Mouse (Mus musculus) kidney, embryonic 15.5 days (tissue): Measurements from ENCODE around the gene Vmn2r4. TPM values are rescaled to one million over a fixed set of nuclear protein-coding genes. Genes with fewer than 3 reads are reported as not detected.
"Not testable (repeated sequence)": the region's sequence is repeated elsewhere in the genome, so short reads cannot be mapped to it uniquely, and the experiment has no call there.

ENCODE experiments used
- ATAC-seq: fragments of 200-750 bp; cut with Nextera tagmentation; replicated peaks from 2 replicates; pipeline ENCODE4 v1.8.0; 2017; ENCODE audit warnings: moderate TSS enrichment; ENCODE audit not compliant: low FRiP score
- H3K27ac ChIP-seq: fragments of 300-500 bp; sonication (generic); 2 replicates; pipeline ENCODE4 v1.5.1; 2015; ENCODE audit warnings: mild to moderate bottlenecking, inconsistent platforms
- H3K27me3 ChIP-seq: fragments of 300-500 bp; sonication (generic); 2 replicates; pipeline ENCODE4 v1.6.1; 2015; ENCODE audit warnings: inconsistent platforms
- H3K36me3 ChIP-seq: fragments of 300-500 bp; sonication (generic); 2 replicates; pipeline ENCODE4 v1.6.1; 2015; ENCODE audit warnings: inconsistent platforms
- H3K4me1 ChIP-seq: fragments of 300-500 bp; sonication (generic); 2 replicates; pipeline ENCODE4 v1.6.1; 2015; ENCODE audit warnings: inconsistent platforms
- H3K4me2 ChIP-seq: fragments of 300-500 bp; sonication (generic); 2 replicates; pipeline ENCODE4 v1.6.1; 2015; ENCODE audit warnings: moderate library complexity, mild to moderate bottlenecking, inconsistent platforms
- H3K4me3 ChIP-seq: fragments of 300-500 bp; sonication (generic); replicated peaks from 2 replicates; pipeline ENCODE4 v1.5.1; 2015; ENCODE audit warnings: mild to moderate bottlenecking, inconsistent platforms
- H3K9ac ChIP-seq: fragments of 300-500 bp; sonication (generic); 2 replicates; pipeline ENCODE4 v1.6.1; 2015; ENCODE audit warnings: mild to moderate bottlenecking, inconsistent platforms
- H3K9me3 ChIP-seq: fragments of 300-500 bp; sonication (generic); replicated peaks from 2 replicates; pipeline ENCODE4 v1.6.1; 2016; ENCODE audit warnings: inconsistent platforms
- WGBS: fragments of 180-500 bp; shearing (Covaris S2); methylation state at CpG from one replicate; pipeline ENCODE4 v1.1.7; 2015; ENCODE audit warnings: mixed read lengths; 5-methylcytosine and 5-hydroxymethylcytosine counted together
- polyA plus RNA-seq: library from polyadenylated mRNA; unstranded; fragments of >200 nt; fragmentation: Nextera tagmentation; extraction: Ambion mirVana; gene quantifications from 2 replicates; pipeline ENCODE4 v1.2.1, GENCODE M21; 2015

The Vmn2r4 gene
- not detected in 2 replicates for polyA plus RNA-seq

GRCm38 (mm10) chr3:64415268-64415667, at the start of gene Vmn2r4:
Vmn2r4 (minus strand) TSS chr3:64415368.
- not testable (repeated sequence) for H3K27ac ChIP-seq, H3K4me1 ChIP-seq, H3K36me3 ChIP-seq, H3K9me3 ChIP-seq, H3K27me3 ChIP-seq, ATAC-seq, H3K9ac ChIP-seq, H3K4me2 ChIP-seq, H3K4me3 ChIP-seq
- WGBS: 69% methylated on average over 3 of the region's 3 CpGs

- not testable (repeated sequence) for H3K27me3 ChIP-seq, H3K9ac ChIP-seq, H3K9me3 ChIP-seq, H3K36me3 ChIP-seq, H3K27ac ChIP-seq, H3K4me1 ChIP-seq, ATAC-seq, H3K4me2 ChIP-seq, H3K4me3 ChIP-seq
- 78% methylated on average over 7 of the region's 7 CpGs for WGBS
Observed at GRCm38 (mm10) chr3:64434261-64434660, 19.1 kb upstream of the Vmn2r4 start.

- H3K27ac ChIP-seq, H3K4me2 ChIP-seq, H3K27me3 ChIP-seq, H3K9me3 ChIP-seq, H3K9ac ChIP-seq, H3K4me3 ChIP-seq, H3K36me3 ChIP-seq, H3K4me1 ChIP-seq, ATAC-seq: not testable (repeated sequence)
- 88% methylated on average over 6 of the region's 6 CpGs for WGBS
Observed at GRCm38 (mm10) chr3:64428117-64428798, 13.1 kb upstream of the Vmn2r4 start.

DNA sequence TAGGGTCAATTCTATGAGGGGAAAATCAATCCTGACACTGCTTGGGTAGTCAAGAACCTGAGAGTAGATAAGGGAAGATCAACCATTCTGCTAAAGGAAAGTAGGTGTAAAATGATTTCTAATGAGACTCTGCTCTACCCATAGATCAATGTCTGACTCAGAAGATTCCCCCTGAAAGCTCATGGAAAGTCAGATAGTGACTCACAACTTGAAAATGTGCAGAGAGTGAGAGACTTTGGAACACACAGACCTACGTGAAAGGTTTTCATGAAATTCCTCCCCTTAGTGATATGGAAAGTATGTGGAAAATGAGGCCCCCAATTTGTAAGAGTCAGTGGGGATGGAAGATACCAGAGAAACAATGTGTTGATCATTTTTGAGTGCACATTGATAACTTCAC, 7.0 kb upstream of the Vmn2r4 start:
- H3K4me2 ChIP-seq, H3K9ac ChIP-seq, H3K9me3 ChIP-seq, H3K4me1 ChIP-seq, H3K27ac ChIP-seq, H3K27me3 ChIP-seq, H3K36me3 ChIP-seq, ATAC-seq, H3K4me3 ChIP-seq: not testable (repeated sequence)
- WGBS: 86% methylated on average over 1 of the region's 1 CpGs

GRCm38 (mm10) chr3:64417477-64417876, 2.3 kb upstream of the Vmn2r4 start:
- not testable (repeated sequence) for H3K4me1 ChIP-seq, H3K27me3 ChIP-seq, H3K4me2 ChIP-seq, H3K27ac ChIP-seq, ATAC-seq, H3K9me3 ChIP-seq, H3K4me3 ChIP-seq, H3K9ac ChIP-seq, H3K36me3 ChIP-seq
- WGBS: 79% methylated on average over 1 of the region's 1 CpGs

GRCm38 (mm10) chr3:64414253-64414652, 915 bp downstream of the Vmn2r4 start:
- H3K9me3 ChIP-seq, H3K4me3 ChIP-seq, ATAC-seq, H3K27ac ChIP-seq, H3K27me3 ChIP-seq, H3K36me3 ChIP-seq, H3K9ac ChIP-seq, H3K4me1 ChIP-seq, H3K4me2 ChIP-seq: not testable (repeated sequence)

DNA sequence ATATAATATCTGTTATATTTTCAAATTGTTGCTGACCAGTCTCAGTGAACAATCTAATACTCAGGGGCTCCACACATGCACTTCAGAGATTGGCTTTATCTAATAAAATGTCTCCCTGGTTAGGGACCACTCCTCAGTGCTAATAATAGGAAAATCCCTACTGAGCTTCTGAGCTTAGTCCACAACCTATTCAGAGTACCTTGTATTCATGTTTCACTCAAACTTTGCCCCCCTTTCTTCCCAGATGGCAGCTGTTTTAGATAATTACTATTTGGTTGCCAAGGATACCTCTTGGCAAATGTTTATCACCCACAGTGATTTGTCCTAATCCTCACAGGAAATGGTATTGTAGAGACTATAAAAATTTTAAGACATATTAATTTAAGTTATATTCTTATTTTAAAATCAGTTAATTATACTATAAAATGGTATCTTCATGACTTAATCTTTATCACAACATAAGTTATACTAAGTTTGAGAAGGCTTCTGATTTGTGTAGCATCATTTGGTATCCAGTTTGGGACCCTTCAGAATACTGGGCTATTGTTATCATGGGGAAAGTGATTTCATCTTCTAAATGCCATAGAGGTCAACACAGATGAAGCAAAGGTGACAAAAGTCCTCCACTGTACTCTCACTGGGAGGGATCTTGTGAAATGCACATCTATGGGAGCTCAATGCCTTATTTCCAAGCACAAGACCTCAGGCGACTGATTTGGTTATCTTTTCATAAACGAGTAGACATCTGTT, 55.7 kb downstream of the Vmn2r4 start:
- H3K36me3 ChIP-seq: no peaks in the 10 kb centered on the region
- no peaks in the 10 kb centered on the region for H3K4me1 ChIP-seq
- 74% methylated on average over 2 of the region's 2 CpGs for WGBS
- H3K27me3 ChIP-seq: no peaks in the 10 kb centered on the region
- no peak for ATAC-seq
- H3K9me3 ChIP-seq: no peaks in the 10 kb centered on the region
- H3K9ac ChIP-seq: no peak overlapping the region
- no peak overlapping the region for H3K27ac ChIP-seq
- no peak overlapping the region for H3K4me2 ChIP-seq
- no peak overlapping the region for H3K4me3 ChIP-seq

Other genes with a start within 250 kb of the Vmn2r4 start
- gene Vmn2r3, start 125.7 kb downstream of the Vmn2r4 start, polyA plus RNA-seq: not detected in 2 replicates
- not detected in 2 replicates for gene Vmn2r5, start 94.5 kb upstream of the Vmn2r4 start, polyA plus RNA-seq
- not detected in 2 replicates for gene Vmn2r6, start 150.5 kb upstream of the Vmn2r4 start, polyA plus RNA-seq